In genomic region chr14:99325597-99326472, GRCm38 (mm10) we compare ENCODE assay signal across 25 mouse cellular contexts. TPM values are rescaled to one million over a fixed set of nuclear protein-coding genes. Genes with fewer than 3 reads are reported as not detected.
DNase-seq lines count a peak whose midpoint lies in the region; ATAC-seq and TF ChIP-seq lines count a peak whose summit lies in the region.
"Had no signal": no experiment of that assay in that cellular context is flagged by ENCODE, and none has a peak within 500 bp of the region (broad histone marks: within the 10 kb centered on the region; RNA-seq: fewer than 3 reads in every experiment).

No protein-coding gene starts in this region.

- no peaks in the 10 kb centered on the region for H3K36me3 ChIP-seq in limb, embryonic 14.5 days (ENCODE audit: control insufficient read depth, insufficient read depth, low read length)
- H3K36me3 ChIP-seq in limb, embryonic 10.5 days = no peaks in the 10 kb centered on the region
- H3K36me3 ChIP-seq: G1E; neural tube, embryonic 12.5 days; stomach, embryonic 15.5 days had no signal

- H3K4me1 ChIP-seq in limb, embryonic 14.5 days (ENCODE audit: control insufficient read depth, insufficient read depth, low read length) = no peaks in the 10 kb centered on the region
- peaks cover 3% of the 10 kb centered on the region; the same call in 1 of the 2 replicates for H3K4me1 ChIP-seq in limb, embryonic 10.5 days
- H3K4me1 ChIP-seq: neural tube, embryonic 12.5 days; stomach, embryonic 15.5 days had no signal

- H3K9me3 ChIP-seq in limb, embryonic 14.5 days (ENCODE audit: control insufficient read depth, low read length) = no peaks in the 10 kb centered on the region
- no peaks in the 10 kb centered on the region for H3K9me3 ChIP-seq in limb, embryonic 10.5 days (replicated peaks)
- H3K9me3 ChIP-seq: neural tube, embryonic 12.5 days; stomach, embryonic 15.5 days had no signal

- TF ChIP-seq POLR2A in limb, embryonic 14.5 days (IDR thresholded peaks at IDR 0.05; ENCODE audit: borderline replicate concordance, extremely low read depth, insufficient read depth, insufficient read length) = no peak

- no peak overlapping the region for H3K4me3 ChIP-seq in limb, embryonic 14.5 days (replicated peaks; ENCODE audit: low read length)
- no peak overlapping the region for H3K4me3 ChIP-seq in limb, embryonic 10.5 days
- H3K4me3 ChIP-seq: neural tube, embryonic 12.5 days; stomach, embryonic 15.5 days had no signal

- peak; percentile 80; the same call in 1 of the 2 replicates for ATAC-seq in limb, embryonic 14.5 days (ENCODE audit: low FRiP score, low read depth)
- ATAC-seq: CD4-positive, CD25-positive, alpha-beta regulatory T cell, adult 4 months; forebrain, embryonic 14.5 days; hindbrain, embryonic 16.5 days; lung, postnatal 0 days; midbrain, embryonic 16.5 days had no signal

- no peaks in the 10 kb centered on the region for H3K27me3 ChIP-seq in limb, embryonic 14.5 days (ENCODE audit: control insufficient read depth, insufficient read depth, low read length)
- no peaks in the 10 kb centered on the region for H3K27me3 ChIP-seq in limb, embryonic 10.5 days (ENCODE audit: low read depth, poor library complexity, severe bottlenecking)
- H3K27me3 ChIP-seq: neural tube, embryonic 12.5 days; Patski; stomach, embryonic 15.5 days had no signal

- no peak overlapping the region for H3K4me2 ChIP-seq in limb, embryonic 14.5 days (replicated peaks; ENCODE audit: low read depth, low read length, severe bottlenecking)
- H3K4me2 ChIP-seq: neural tube, embryonic 12.5 days; stomach, embryonic 15.5 days had no signal

- WGBS in limb, embryonic 14.5 days = 81% methylated on average over 12 of the region's 12 CpGs
- WGBS in limb, embryonic 10.5 days = 87% methylated on average over 12 of the region's 12 CpGs

- no peak overlapping the region for H3K9ac ChIP-seq in limb, embryonic 14.5 days (ENCODE audit: low read depth, low read length, severe bottlenecking)
- H3K9ac ChIP-seq: liver, embryonic 14.5 days; neural tube, embryonic 12.5 days; stomach, embryonic 15.5 days had no signal

- peak; percentile 51 for DNase-seq in limb, embryonic 14.5 days (ENCODE audit: low spot score)
- no peak for DNase-seq in limb, embryonic 10.5 days (ENCODE audit: low spot score)
- peak; percentile 33 to 43 for DNase-seq in right cerebral cortex, postnatal 10 days (ENCODE audit: low spot score in 2 of 2)
- no peak for DNase-seq in right cerebral cortex, adult 2 months (ENCODE audit: low spot score in 2 of 2)
- DNase-seq in R1 (ENCODE audit: low read depth, low spot score) = peak; percentile 87
- no peak for DNase-seq in adrenal gland, postnatal 25 days
- no peak for DNase-seq in spleen, adult 12 weeks (ENCODE audit: low spot score)
- DNase-seq: adrenal gland, adult 2 months; cerebellum, adult 8-10 months; cerebellum, postnatal 25 days; kidney, adult 18-20 months; kidney, postnatal 4 days; liver; right cerebral cortex, adult 18-20 months; thymus, postnatal 14 days had no signal

- no peak overlapping the region for H3K27ac ChIP-seq in limb, embryonic 14.5 days (replicated peaks; ENCODE audit: low read depth, low read length)
- no peak overlapping the region for H3K27ac ChIP-seq in limb, embryonic 10.5 days
- H3K27ac ChIP-seq: liver, embryonic 14.5 days; neural tube, embryonic 12.5 days; stomach, embryonic 15.5 days had no signal

RNA-seq across cellular contexts. Expression of gene Klf5, which starts 27.3 kb away (rescaled TPM):
- polyA plus RNA-seq in limb, embryonic 14.5 days (2012; rRNA removed) = 22.7 and 23.4 TPM in 2 replicates
- polyA plus RNA-seq in limb, embryonic 14.5 days (2014; fragmentation: Nextera tagmentation; extraction: Ambion mirVana) = 42.6 and 46.7 TPM in 2 replicates
- 1.6 and 2.2 TPM in 2 replicates for polyA plus RNA-seq in limb, embryonic 10.5 days (2016; fragmentation: Nextera tagmentation; extraction: Ambion mirVana)
- 5.7 and 6.9 TPM in 2 replicates for total RNA-seq in adrenal gland, postnatal 25 days (2021)
- polyA plus RNA-seq: G1E had no signal

Comparison
In these comparisons a context has a peak if more than half of its experiments do, and no peak if none do; other contexts are left out.
1. DNase-seq: peak in limb, embryonic 14.5 days (single experiment), right cerebral cortex, postnatal 10 days (2 of 2) and R1 (single experiment); none in limb, embryonic 10.5 days (single experiment), right cerebral cortex, adult 2 months (0 of 2), adrenal gland, postnatal 25 days (single experiment) and spleen, adult 12 weeks (single experiment).